Mouse (Mus musculus): ENCODE data around the gene Ccdc28b. TPM values are rescaled to one million over a fixed set of nuclear protein-coding genes. Genes with fewer than 3 reads are reported as not detected.

Gene Ccdc28b
- polyA plus RNA-seq, 1 experiment from 2014 or later: 49.6 TPM

DNA sequence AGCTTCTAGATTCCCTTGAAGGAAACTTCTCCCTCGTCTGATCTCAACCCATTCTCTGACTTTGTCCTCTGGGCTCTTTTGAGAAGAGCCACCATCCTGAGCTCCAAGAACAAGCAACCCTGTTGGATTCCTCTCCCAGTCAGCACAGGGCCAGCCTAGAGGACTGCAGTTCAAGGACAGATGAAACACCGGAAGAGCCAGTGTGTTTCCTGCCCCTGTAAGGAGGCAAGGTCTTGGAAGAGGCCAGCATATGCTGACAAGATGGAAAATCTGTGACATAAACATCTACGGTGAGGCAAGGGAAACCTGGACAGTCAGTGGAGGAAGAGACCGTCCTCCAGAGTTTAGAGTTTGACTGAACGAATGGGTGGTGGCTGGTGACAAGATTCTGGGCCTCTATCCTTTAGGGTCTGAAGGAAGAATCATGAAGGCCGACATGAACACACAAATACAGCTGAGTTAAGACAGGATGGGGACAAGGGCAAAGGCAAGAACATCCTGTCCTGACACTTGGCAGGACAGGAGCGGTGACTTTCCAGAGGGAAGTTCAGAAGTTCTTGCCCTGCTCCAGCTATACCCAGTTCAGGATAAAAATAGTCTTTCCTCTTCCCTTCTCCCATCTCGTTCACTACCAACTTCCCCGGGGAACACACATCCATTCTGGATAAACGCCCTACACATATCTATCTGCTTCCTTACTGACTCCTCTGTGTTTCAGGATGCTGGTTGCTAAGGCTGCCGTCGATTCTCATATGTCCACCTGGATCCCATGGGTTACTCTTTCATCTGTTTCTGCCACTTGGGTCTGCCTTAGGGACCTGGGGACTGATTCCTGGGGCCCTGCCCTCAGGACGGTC, 51.3 kb downstream of the Ccdc28b start:
- Histone ChIP-seq H3K9ac (ENCODE audit: low read length) (no peak overlapping the region), H3K27ac (ENCODE audit: low read length) (no peak overlapping the region)
- WGBS: 80% methylated on average over 13 of the region's 13 CpGs

DNA sequence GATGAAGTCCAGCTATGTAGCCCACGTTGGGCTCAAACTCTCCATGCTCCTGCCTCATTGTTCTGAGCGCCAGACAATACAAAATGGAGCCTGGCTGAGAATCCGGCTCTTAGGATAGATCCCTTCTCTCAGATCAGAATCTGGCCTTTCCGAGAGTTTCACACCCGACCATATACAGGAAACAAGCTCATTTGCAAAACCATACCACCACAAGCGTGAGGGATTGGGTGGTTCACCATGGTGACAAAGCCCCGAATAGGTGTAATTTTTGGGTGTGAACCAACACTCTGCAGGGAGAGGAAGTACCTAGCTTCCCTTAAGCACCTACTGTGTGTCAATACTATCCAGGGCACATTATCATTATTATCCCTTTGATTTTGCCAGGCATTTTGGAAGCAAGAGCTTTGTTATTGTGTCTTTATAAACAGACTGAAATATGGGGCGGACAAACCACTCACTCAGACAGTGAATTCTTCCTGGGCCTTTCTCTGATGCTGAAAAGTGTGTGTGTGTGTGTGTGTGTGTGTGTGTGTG, 52.1 kb downstream of the Ccdc28b start:
- WGBS: 73% methylated on average over 8 of the region's 8 CpGs

More for the DNA sequence above, 51.3 kb downstream of the Ccdc28b start:
- Histone ChIP-seq H3K4me3 (replicated peaks; ENCODE audit: low read length) (no peak overlapping the region), H3K9me3 (replicated peaks; ENCODE audit: control insufficient read depth, low read length) (no peaks in the 10 kb centered on the region), H3K27me3 (ENCODE audit: control insufficient read depth, insufficient read depth, low read length) (no peaks in the 10 kb centered on the region), H3K36me3 (ENCODE audit: control insufficient read depth, insufficient read depth, low read length) (no peaks in the 10 kb centered on the region), H3K4me2 (ENCODE audit: low read depth, low read length) (no peak overlapping the region), H3K4me1 (ENCODE audit: control insufficient read depth, insufficient read depth, low read length) (0 out of 2 replicates have a peak, but pooled peaks cover 2% of the 10 kb centered on the region)
- no peak for ATAC-seq (ENCODE audit: insufficient read depth, low FRiP score)

GRCm38 (mm10) chr4:129570028-129570427, 53.7 kb downstream of the Ccdc28b start:
- no peak overlapping the region for H3K9ac ChIP-seq (ENCODE audit: low read length)
- WGBS: 86% methylated on average over 6 of the region's 6 CpGs
- H3K4me1 ChIP-seq (ENCODE audit: control insufficient read depth, insufficient read depth, low read length): 0 out of 2 replicates have a peak, but pooled peaks cover under 1% of the 10 kb centered on the region
- no peak overlapping the region for H3K27ac ChIP-seq (ENCODE audit: low read length)
- H3K4me3 ChIP-seq (replicated peaks; ENCODE audit: low read length): no peak overlapping the region
- H3K4me2 ChIP-seq (ENCODE audit: low read depth, low read length): no peak overlapping the region
- no peaks in the 10 kb centered on the region for H3K9me3 ChIP-seq (replicated peaks; ENCODE audit: control insufficient read depth, low read length)
- no peak for ATAC-seq (ENCODE audit: insufficient read depth, low FRiP score)
- no peaks in the 10 kb centered on the region for H3K36me3 ChIP-seq (ENCODE audit: control insufficient read depth, insufficient read depth, low read length)
- H3K27me3 ChIP-seq (ENCODE audit: control insufficient read depth, insufficient read depth, low read length): no peaks in the 10 kb centered on the region

More for the DNA sequence above, 52.1 kb downstream of the Ccdc28b start:
- Histone ChIP-seq H3K4me1 (ENCODE audit: control insufficient read depth, insufficient read depth, low read length) (0 out of 2 replicates have a peak, but pooled peaks cover 2% of the 10 kb centered on the region), H3K27me3 (ENCODE audit: control insufficient read depth, insufficient read depth, low read length) (no peaks in the 10 kb centered on the region), H3K4me2 (ENCODE audit: low read depth, low read length) (no peak overlapping the region), H3K9ac (ENCODE audit: low read length) (no peak overlapping the region), H3K9me3 (replicated peaks; ENCODE audit: control insufficient read depth, low read length) (no peaks in the 10 kb centered on the region), H3K36me3 (ENCODE audit: control insufficient read depth, insufficient read depth, low read length) (no peaks in the 10 kb centered on the region), H3K4me3 (replicated peaks; ENCODE audit: low read length) (no peak overlapping the region), H3K27ac (ENCODE audit: low read length) (no peak overlapping the region)
- ATAC-seq (ENCODE audit: insufficient read depth, low FRiP score): no peak

Other genes starting within 250 kb of the Ccdc28b start
- 17.4 and 19.2 TPM in 2 replicates for gene Zbtb8a, start 245.8 kb downstream of the Ccdc28b start, polyA plus RNA-seq (2015; fragmentation: Nextera tagmentation; extraction: Ambion mirVana)
- 1.4 and 1.6 TPM in 2 replicates for gene Zbtb8b, start 183.1 kb downstream of the Ccdc28b start, polyA plus RNA-seq (2015; fragmentation: Nextera tagmentation; extraction: Ambion mirVana)
- gene Bsdc1, start 162.4 kb downstream of the Ccdc28b start, polyA plus RNA-seq (2015; fragmentation: Nextera tagmentation; extraction: Ambion mirVana): 28.0 and 30.5 TPM in 2 replicates
- gene Tssk3, start 132.9 kb downstream of the Ccdc28b start, polyA plus RNA-seq (2015; fragmentation: Nextera tagmentation; extraction: Ambion mirVana): not detected in 2 replicates
- gene Fam229a, start 132.8 kb downstream of the Ccdc28b start, polyA plus RNA-seq (2015; fragmentation: Nextera tagmentation; extraction: Ambion mirVana): not detected in 2 replicates
- gene Marcksl1, start 110.4 kb downstream of the Ccdc28b start, polyA plus RNA-seq (2015; fragmentation: Nextera tagmentation; extraction: Ambion mirVana): 259 and 296 TPM in 2 replicates
- 195 and 205 TPM in 2 replicates for gene Hdac1, start 81.2 kb downstream of the Ccdc28b start, polyA plus RNA-seq (2015; fragmentation: Nextera tagmentation; extraction: Ambion mirVana)
- 3.0 and 7.3 TPM in 2 replicates for gene Lck, start 50.3 kb downstream of the Ccdc28b start, polyA plus RNA-seq (2015; fragmentation: Nextera tagmentation; extraction: Ambion mirVana)
- gene Fam167b, start 45.4 kb downstream of the Ccdc28b start, polyA plus RNA-seq (2015; fragmentation: Nextera tagmentation; extraction: Ambion mirVana): 4.1 TPM in 2 replicates
- gene Eif3i, start 23.3 kb downstream of the Ccdc28b start, polyA plus RNA-seq (2015; fragmentation: Nextera tagmentation; extraction: Ambion mirVana): 239 and 253 TPM in 2 replicates
- gene Tmem234, start 23.3 kb downstream of the Ccdc28b start, polyA plus RNA-seq (2015; fragmentation: Nextera tagmentation; extraction: Ambion mirVana): 181 and 190 TPM in 2 replicates
- 1.3 and 3.0 TPM in 2 replicates for gene Dcdc2b, start 9.7 kb downstream of the Ccdc28b start, polyA plus RNA-seq (2015; fragmentation: Nextera tagmentation; extraction: Ambion mirVana)
- 27.4 and 34.7 TPM in 2 replicates for gene Iqcc, start 4.8 kb downstream of the Ccdc28b start, polyA plus RNA-seq (2015; fragmentation: Nextera tagmentation; extraction: Ambion mirVana)
- gene Txlna, start 17.1 kb upstream of the Ccdc28b start, polyA plus RNA-seq (2015; fragmentation: Nextera tagmentation; extraction: Ambion mirVana): 65.3 and 69.8 TPM in 2 replicates
- 15.2 and 16.2 TPM in 2 replicates for gene Kpna6, start 48.8 kb upstream of the Ccdc28b start, polyA plus RNA-seq (2015; fragmentation: Nextera tagmentation; extraction: Ambion mirVana)
- 11.7 and 13.9 TPM in 2 replicates for gene Tmem39b, start 72.9 kb upstream of the Ccdc28b start, polyA plus RNA-seq (2015; fragmentation: Nextera tagmentation; extraction: Ambion mirVana)
- gene Khdrbs1, start 118.4 kb upstream of the Ccdc28b start, polyA plus RNA-seq (2015; fragmentation: Nextera tagmentation; extraction: Ambion mirVana): 52.8 and 54.5 TPM in 2 replicates
- 277 and 329 TPM in 2 replicates for gene Ptp4a2, start 187.3 kb upstream of the Ccdc28b start, polyA plus RNA-seq (2015; fragmentation: Nextera tagmentation; extraction: Ambion mirVana)